Mouse (Mus musculus): ENCODE measurements at regions not wholly inside any gene's neighbourhood (a gene's known extent, or its start where the extent isn't known, plus 50 kb on each side); places are given as distances from the start of the nearest gene placed in this dataset.

DNA sequence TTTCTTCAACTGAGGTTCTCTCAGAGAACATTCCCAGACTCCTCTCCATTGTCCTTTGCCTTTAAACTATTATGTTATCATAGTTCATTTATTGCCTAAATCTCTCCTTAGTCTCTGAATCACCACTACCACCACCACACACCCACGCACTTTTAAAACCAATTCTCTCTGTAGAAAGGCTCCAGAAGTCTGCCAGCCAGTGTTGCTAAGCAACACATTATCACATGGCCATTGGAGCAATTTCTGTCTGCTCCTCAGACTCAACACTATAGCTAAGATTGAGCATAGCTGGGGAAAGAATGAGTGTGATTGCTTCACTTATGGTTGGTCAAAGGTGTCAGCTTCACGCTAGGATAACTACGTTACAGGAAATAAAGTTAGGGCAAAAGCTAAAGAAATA is 59.3 kb downstream of the Trap1a start:
- DNase-seq (ENCODE audit: low spot score): no peak

- DNase-seq (ENCODE audit: low spot score): peak; percentile 24
These were observed 63.5 kb upstream of the D330045A20Rik start for GRCm38 (mm10) chrX:139416701-139417100.

GRCm38 (mm10) chrX:139419867-139420266 is 60.3 kb upstream of the D330045A20Rik start:
- DNase-seq (ENCODE audit: low spot score): no peak

GRCm38 (mm10) chrX:139424307-139424706 is 55.9 kb upstream of the D330045A20Rik start:
- DNase-seq (ENCODE audit: low spot score): no peak

Data from ovary, postnatal 10 days (tissue).